Mouse (Mus musculus) forebrain, embryonic 14.5 days (tissue): Measurements from ENCODE around the gene Ss18l1. TPM values are rescaled to one million over a fixed set of nuclear protein-coding genes. Genes with fewer than 3 reads are reported as not detected.
A peak's percentile ranks its signal among the peaks of the same experiment; 100 is the strongest.

ENCODE experiments used
- ATAC-seq: fragments of 200-750 bp; cut with Nextera tagmentation; 2 replicates; pipeline ENCODE4 v1.8.0; 2017; ENCODE audit warnings: mild to moderate bottlenecking, moderate library complexity
- DNase-seq: peaks from one replicate; pipeline ENCODE4 v3.0.0-alpha.2; 2015; ENCODE audit warnings: low spot score
- H3K27ac ChIP-seq: fragments of 300-500 bp; sonication (generic); 2 replicates; pipeline ENCODE4 v1.5.1; 2014; ENCODE audit warnings: low read depth, mild to moderate bottlenecking, control low read depth, low read length, moderate library complexity
- H3K27me3 ChIP-seq: fragments of 300-500 bp; sonication (generic); replicated peaks from 2 replicates; pipeline ENCODE4 v1.6.1; 2014; ENCODE audit warnings: low read length, control low read depth, mixed read lengths; ENCODE audit not compliant: control insufficient read depth, insufficient read depth
- H3K36me3 ChIP-seq: fragments of 300-500 bp; sonication (generic); 2 replicates; pipeline ENCODE4 v1.6.1; 2014; ENCODE audit warnings: low read length, control low read depth; ENCODE audit not compliant: control insufficient read depth, insufficient read depth
- H3K4me1 ChIP-seq: fragments of 300-500 bp; sonication (generic); 2 replicates; pipeline ENCODE4 v1.6.1; 2014; ENCODE audit warnings: antibody characterized with exemption, low read length, control low read depth; ENCODE audit not compliant: control insufficient read depth, insufficient read depth
- H3K4me2 ChIP-seq: fragments of 300-500 bp; sonication (generic); 2 replicates; pipeline ENCODE4 v1.6.1; 2014; ENCODE audit warnings: mild to moderate bottlenecking, control low read depth, low read length
- H3K4me3 ChIP-seq: fragments of 300-500 bp; sonication (generic); 2 replicates; pipeline ENCODE4 v1.5.1; 2014; ENCODE audit warnings: low read depth, low read length, control low read depth
- H3K9ac ChIP-seq: fragments of 300-500 bp; sonication (generic); 2 replicates; pipeline ENCODE4 v1.6.1; 2014; ENCODE audit warnings: mild to moderate bottlenecking, low read length, control low read depth, moderate library complexity
- H3K9me3 ChIP-seq: fragments of 300-500 bp; sonication (generic); replicated peaks from 2 replicates; pipeline ENCODE4 v1.6.1; 2016; ENCODE audit warnings: low read length, control low read depth, mixed read lengths; ENCODE audit not compliant: control insufficient read depth
- WGBS: fragments of 180-500 bp; shearing (Covaris S2); extraction: QIAGEN DNeasy Blood & Tissue Kit; methylation state at CpG from one replicate; pipeline ENCODE4 v1.1.7; 2014; 5-methylcytosine and 5-hydroxymethylcytosine counted together
- polyA plus RNA-seq: library from polyadenylated mRNA; unstranded; fragments of >200 nt; fragmentation: Nextera tagmentation; extraction: Ambion mirVana; gene quantifications from 2 replicates; pipeline ENCODE4 v1.2.1, GENCODE M21; 2014

Gene Ss18l1
- 33.6 and 40.3 TPM in 2 replicates for polyA plus RNA-seq

DNA sequence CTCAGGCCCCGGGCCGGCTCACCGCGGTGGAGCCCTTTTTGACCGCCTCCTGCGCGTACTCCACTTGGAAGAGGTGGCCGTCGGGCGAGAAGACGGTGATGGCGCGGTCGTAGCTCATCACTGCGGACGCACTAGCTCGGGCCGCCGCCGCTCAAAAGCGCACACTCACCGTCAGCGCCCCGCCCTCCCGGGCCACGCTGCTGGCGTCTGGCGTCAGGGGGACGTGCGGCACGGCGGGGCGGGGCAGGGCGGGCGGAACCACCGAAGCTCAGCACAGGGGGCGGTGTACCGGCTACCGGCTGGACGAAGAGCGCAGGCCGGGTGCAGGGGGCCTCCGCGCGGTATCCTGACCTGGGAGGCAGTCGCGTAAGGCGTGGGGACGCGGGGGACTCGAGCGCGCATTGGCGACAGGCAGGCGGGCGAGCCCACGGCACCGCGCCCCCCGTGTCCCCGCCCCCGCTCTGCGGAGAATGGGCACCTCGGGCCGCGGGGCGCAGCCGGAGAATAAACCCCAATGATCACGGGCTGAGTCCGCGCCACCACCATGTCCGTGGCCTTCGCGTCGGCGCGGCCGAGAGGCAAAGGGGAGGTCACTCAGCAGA lies at the start of gene Ss18l1, which contains the start of gene Psma7:
Ss18l1 (plus strand) TSS at position 254 of the 602 bp plus-strand sequence.
Psma7 (minus strand) TSS at position 178 of the 602 bp plus-strand sequence.
- H3K36me3 ChIP-seq: peaks cover 25% of the 10 kb centered on the region
- H3K4me1 ChIP-seq: peaks cover 30% of the 10 kb centered on the region
- no peaks in the 10 kb centered on the region for H3K27me3 ChIP-seq
- under 1% methylated on average over 58 of the region's 78 CpGs for WGBS
- peak within 1 kb of the TSS; percentile 88 for H3K4me2 ChIP-seq
- H3K4me3 ChIP-seq: peak within 1 kb of the TSS; percentile 94
- no peaks in the 10 kb centered on the region for H3K9me3 ChIP-seq
- H3K9ac ChIP-seq: peak within 1 kb of the TSS; percentile 83
- peak; percentile 96 for DNase-seq
- peak; percentile 97 for ATAC-seq
- peak within 1 kb of the TSS; percentile 97 for H3K27ac ChIP-seq

DNA sequence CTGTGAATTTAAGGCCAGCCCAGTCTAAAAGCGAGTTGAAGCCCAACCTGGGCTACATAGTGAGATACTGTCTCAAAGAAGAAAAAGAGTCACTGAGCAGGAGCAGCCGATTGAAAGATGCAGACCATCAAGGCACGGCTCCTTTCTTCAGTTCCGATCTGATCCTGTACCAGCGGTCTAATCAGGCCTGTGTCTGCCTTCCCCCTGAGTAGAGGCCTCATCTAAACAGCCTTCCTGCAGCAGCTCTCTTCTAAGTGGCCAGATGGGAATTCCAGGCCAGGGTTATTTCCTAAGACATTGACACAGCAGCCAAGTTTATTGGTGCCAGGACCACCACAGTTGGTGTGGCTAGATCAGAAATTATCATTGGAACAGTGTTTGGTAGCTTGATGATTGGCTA lies 49.2 kb upstream of the Ss18l1 start:
- H3K4me1 ChIP-seq: no peaks in the 10 kb centered on the region
- DNase-seq (no peak), ATAC-seq (no peak)
- no peak overlapping the region for H3K4me2 ChIP-seq
- 88% methylated on average over 5 of the region's 5 CpGs for WGBS
- H3K27me3 ChIP-seq: no peaks in the 10 kb centered on the region
- H3K9me3 ChIP-seq: no peaks in the 10 kb centered on the region
- no peaks in the 10 kb centered on the region for H3K36me3 ChIP-seq
- no peak overlapping the region for H3K9ac ChIP-seq
- no peak overlapping the region for H3K4me3 ChIP-seq
- H3K27ac ChIP-seq: no peak overlapping the region

DNA sequence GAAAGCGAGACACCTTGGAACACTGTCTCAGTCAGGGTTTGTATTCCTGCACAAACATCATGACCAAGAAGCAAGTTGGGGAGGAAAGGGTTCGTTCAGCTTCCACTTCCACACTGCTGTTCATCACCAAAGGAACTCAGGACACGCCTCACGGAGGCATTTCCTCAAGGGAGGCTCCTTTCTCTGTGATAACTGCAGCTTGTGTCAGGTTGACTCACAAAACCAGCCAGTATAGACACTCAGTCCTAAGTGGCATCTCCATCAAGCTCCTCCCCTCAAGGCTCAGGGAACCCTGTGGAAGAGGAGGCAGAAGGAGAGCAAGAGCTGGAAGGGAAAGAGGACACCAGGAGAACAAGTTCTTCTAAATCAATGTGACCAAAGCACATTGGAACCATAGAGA lies 43.9 kb upstream of the Ss18l1 start:
- Histone ChIP-seq H3K27ac (no peak overlapping the region), H3K9me3 (no peaks in the 10 kb centered on the region), H3K4me3 (no peak overlapping the region), H3K4me1 (no peaks in the 10 kb centered on the region), H3K4me2 (no peak overlapping the region), H3K36me3 (no peaks in the 10 kb centered on the region), H3K27me3 (no peaks in the 10 kb centered on the region), H3K9ac (no peak overlapping the region)
- ATAC-seq (no peak), DNase-seq (no peak)
- WGBS: 80% methylated on average over 4 of the region's 4 CpGs

DNA sequence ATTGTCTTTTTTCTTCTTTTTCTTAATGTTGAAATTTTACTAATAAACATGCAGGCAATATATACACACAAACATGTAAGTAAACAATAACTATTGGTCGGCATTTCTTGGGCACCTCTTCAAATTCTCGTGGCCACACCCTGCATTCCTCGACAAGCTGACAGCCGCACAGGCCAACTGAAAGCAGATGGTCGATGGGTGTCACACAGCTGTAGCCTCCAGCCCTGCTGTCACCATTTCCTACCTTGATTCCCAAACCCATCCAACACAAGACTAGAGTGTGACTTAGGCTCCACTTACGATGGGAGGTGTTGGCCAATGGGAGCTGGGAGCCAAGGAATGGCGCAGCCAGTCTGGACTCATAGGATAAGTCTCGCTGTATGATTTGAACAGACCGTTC lies 40.7 kb upstream of the Ss18l1 start:
- Histone ChIP-seq H3K27me3 (no peaks in the 10 kb centered on the region), H3K4me1 (no peaks in the 10 kb centered on the region), H3K9ac (no peak overlapping the region), H3K4me3 (no peak overlapping the region), H3K9me3 (no peaks in the 10 kb centered on the region), H3K4me2 (no peak overlapping the region), H3K36me3 (no peaks in the 10 kb centered on the region), H3K27ac (no peak overlapping the region)
- DNase-seq: no peak
- 88% methylated on average over 9 of the region's 9 CpGs for WGBS
- ATAC-seq: no peak

DNA sequence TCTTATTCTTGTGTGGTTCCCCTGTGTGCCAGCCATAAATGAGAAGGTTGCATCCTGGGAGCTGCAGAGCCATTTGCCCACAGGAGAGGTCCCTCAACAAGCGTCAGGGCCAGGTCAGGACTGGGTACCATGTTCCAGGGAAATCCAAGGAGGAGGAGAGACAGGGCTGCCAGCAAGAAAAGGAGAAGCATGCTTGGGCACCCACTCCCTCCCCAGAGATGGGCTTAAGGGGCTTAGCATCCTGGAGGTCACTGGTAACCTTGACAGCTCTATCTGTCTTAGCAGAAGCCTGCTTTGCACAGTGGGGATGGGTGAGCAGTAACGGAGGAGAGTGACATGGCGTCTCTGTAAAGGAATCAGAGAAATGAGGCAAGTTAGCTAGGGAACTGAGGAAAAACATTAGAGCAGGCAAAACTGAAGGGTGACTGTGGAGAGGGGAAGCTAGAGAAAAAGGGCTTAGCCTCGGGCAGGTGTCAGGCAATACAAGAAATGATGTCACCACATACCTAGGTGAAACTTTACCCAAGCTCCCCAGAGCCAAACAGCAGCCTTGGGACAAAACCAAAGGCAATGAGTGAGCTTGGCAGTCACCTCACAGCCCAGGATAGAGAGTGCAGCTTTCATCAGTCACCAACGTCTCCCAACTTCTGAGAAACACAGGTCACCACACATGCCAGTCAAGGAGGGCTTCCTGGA lies 36.5 kb upstream of the Ss18l1 start:
- 65% methylated on average over 5 of the region's 5 CpGs for WGBS
- Histone ChIP-seq H3K9me3 (no peaks in the 10 kb centered on the region), H3K27me3 (no peaks in the 10 kb centered on the region), H3K4me3 (no peak overlapping the region), H3K9ac (no peak overlapping the region), H3K4me2 (no peak overlapping the region), H3K27ac (no peak overlapping the region), H3K4me1 (no peaks in the 10 kb centered on the region), H3K36me3 (no peaks in the 10 kb centered on the region)
- ATAC-seq (no peak), DNase-seq (no peak)

DNA sequence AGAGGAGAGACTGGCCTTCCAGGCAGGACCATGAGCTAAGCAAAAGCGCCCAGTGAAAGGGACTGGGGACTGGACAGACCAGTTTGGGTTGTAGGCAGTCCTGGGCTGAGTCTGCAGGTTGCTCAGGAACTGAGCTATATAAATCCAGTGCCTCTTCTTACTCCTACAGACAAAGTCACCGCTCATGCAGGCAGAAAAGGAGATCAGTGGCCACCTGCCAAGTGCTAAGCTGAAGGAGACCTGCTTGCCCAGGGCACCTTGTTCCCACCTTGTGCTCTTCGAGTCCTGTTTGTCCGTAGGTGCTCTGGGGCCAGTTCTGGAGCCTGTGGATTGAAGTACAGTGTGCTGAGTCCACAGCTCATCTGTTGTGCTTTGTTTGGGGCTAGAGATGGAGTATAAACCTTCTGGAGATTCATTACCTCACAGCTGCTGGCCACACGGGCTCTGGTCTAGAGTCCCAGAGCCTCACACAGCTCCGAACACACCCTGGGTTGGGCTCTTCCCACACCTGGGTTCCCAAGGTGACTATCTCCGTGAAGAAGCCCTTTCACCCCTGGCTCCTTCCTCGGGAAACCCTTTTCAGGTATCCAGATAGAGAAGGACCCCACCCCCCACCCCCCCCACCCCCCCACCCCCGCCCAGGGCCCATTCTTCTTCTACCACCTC lies 35.8 kb upstream of the Ss18l1 start:
- Histone ChIP-seq H3K4me1 (no peaks in the 10 kb centered on the region), H3K4me3 (no peak overlapping the region), H3K27ac (no peak overlapping the region), H3K9me3 (no peaks in the 10 kb centered on the region), H3K9ac (no peak overlapping the region), H3K27me3 (no peaks in the 10 kb centered on the region), H3K36me3 (no peaks in the 10 kb centered on the region), H3K4me2 (no peak overlapping the region)
- ATAC-seq: no peak
- WGBS: 44% methylated on average over 8 of the region's 9 CpGs
- DNase-seq: no peak

DNA sequence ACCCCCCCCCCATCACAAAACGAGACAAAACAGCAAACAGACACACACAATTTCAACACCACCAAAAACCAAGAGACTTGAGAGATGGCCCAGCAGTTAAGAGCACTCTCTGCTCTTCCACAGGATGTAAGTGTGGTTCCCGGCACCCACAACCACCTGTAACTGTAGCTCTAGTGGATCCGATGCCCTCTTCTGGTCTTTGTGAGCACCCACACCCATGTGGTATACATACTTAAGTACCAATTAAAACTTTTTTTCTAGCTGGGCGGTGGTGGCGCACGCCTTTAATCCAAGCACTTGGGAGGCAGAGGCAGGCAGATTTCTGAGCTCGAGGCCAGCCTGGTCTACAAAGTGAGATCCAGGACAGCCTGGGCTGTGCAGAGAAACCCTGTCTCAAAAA lies 31.6 kb upstream of the Ss18l1 start:
- 90% methylated on average over 7 of the region's 7 CpGs for WGBS
- Histone ChIP-seq H3K27ac (no peak overlapping the region), H3K9me3 (no peaks in the 10 kb centered on the region), H3K4me3 (no peak overlapping the region), H3K27me3 (no peaks in the 10 kb centered on the region), H3K9ac (no peak overlapping the region), H3K4me2 (no peak overlapping the region), H3K4me1 (no peaks in the 10 kb centered on the region), H3K36me3 (no peaks in the 10 kb centered on the region)
- DNase-seq (no peak), ATAC-seq (no peak)

DNA sequence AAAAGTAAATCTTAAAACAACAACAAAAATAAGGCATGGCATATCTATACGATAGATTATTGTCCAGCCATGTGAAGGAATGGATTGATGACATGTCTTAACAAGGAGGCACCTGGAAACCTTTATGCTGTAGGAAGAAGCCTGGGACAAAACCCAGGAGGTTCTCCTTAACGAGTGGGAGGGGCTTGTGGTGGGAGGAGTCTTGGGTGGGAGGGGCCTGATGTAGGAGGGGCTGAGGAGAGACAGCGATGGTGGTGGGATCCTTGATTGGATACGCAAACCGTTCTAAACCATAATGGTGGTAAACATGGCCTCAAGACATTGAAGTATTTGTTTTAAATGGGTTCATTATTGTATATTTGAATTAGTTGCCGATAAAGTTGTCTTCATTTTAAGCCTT lies 30.9 kb upstream of the Ss18l1 start:
- H3K4me3 ChIP-seq: no peak overlapping the region
- no peak overlapping the region for H3K9ac ChIP-seq
- WGBS: 87% methylated on average over 6 of the region's 6 CpGs
- no peaks in the 10 kb centered on the region for H3K4me1 ChIP-seq
- no peaks in the 10 kb centered on the region for H3K27me3 ChIP-seq
- no peak overlapping the region for H3K4me2 ChIP-seq
- H3K36me3 ChIP-seq: no peaks in the 10 kb centered on the region
- no peaks in the 10 kb centered on the region for H3K9me3 ChIP-seq
- ATAC-seq (no peak), DNase-seq (no peak)
- H3K27ac ChIP-seq: no peak overlapping the region

DNA sequence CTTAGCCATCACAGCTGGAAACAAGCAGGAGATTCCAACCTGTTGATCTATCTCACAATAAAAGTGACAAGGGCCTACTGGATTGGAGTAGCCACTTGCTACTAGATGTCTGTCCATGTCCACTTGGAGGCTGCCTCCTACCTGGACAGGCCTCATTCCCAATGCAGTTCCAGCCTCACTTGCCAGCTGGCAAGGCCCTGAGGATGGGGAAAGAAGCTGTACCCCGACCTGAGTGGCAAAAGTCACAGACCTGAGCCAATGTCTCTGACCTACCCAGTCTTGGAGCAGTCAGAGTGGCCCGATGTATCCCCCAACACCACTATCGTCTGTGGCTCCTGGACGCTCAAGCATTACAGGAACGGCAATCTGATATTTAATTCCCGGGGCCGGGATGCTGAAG lies 28.6 kb upstream of the Ss18l1 start:
- WGBS: 95% methylated on average over 7 of the region's 7 CpGs
- ATAC-seq (no peak), DNase-seq (no peak)
- H3K9me3 ChIP-seq: no peaks in the 10 kb centered on the region
- no peak overlapping the region for H3K27ac ChIP-seq
- no peak overlapping the region for H3K9ac ChIP-seq
- no peaks in the 10 kb centered on the region for H3K4me1 ChIP-seq
- H3K4me3 ChIP-seq: no peak overlapping the region
- H3K36me3 ChIP-seq: no peaks in the 10 kb centered on the region
- no peaks in the 10 kb centered on the region for H3K27me3 ChIP-seq
- H3K4me2 ChIP-seq: no peak overlapping the region
